Mouse (Mus musculus) olfactory bulb, adult 2 months (tissue): ENCODE results near the gene Cfap44. TPM values are rescaled to one million over a fixed set of nuclear protein-coding genes. Genes with fewer than 3 reads are reported as not detected.
A peak's percentile ranks its signal among the peaks of the same experiment; 100 is the strongest.

Experiments
- H3K27ac ChIP-seq: fragments of 200-500 bp; 2 replicates; pipeline ENCODE4 v1.5.1; 2012; ENCODE audit warnings: low read depth, low read length; ENCODE audit not compliant: insufficient read depth
- H3K4me1 ChIP-seq: fragments of 200-500 bp; 2 replicates; pipeline ENCODE4 v1.6.1; 2012; ENCODE audit warnings: low read length; ENCODE audit not compliant: control insufficient read depth, insufficient read depth
- H3K4me3 ChIP-seq: fragments of 200-500 bp; 2 replicates; pipeline ENCODE4 v1.5.1; 2012; ENCODE audit warnings: mild to moderate bottlenecking, low read depth, low read length, moderate library complexity; ENCODE audit not compliant: insufficient read depth
- CTCF ChIP-seq: fragments of 200-500 bp; IDR thresholded peaks from 2 replicates; pipeline ENCODE4 v1.5.1; 2012; ENCODE audit warnings: low read depth, mild to moderate bottlenecking, low read length, moderate library complexity; ENCODE audit not compliant: insufficient read depth
- POLR2A ChIP-seq: fragments of 200-500 bp; IDR thresholded peaks from 2 replicates; pipeline ENCODE4 v1.6.1; 2012; ENCODE audit warnings: mild to moderate bottlenecking, low read depth, low read length, moderate library complexity; ENCODE audit not compliant: insufficient read depth
- WGBS: fragments of 180-500 bp; shearing (Covaris S2); methylation state at CpG from one replicate; pipeline ENCODE4 v1.1.7; 2018; 5-methylcytosine and 5-hydroxymethylcytosine counted together
- polyA plus RNA-seq: library from polyadenylated mRNA; stranded (reverse); fragments of >200 nt; gene quantifications from 2 replicates; pipeline ENCODE4 v1.2.4, GENCODE M21; 2012; ENCODE audit warnings: low replicate concordance; ENCODE audit not compliant: missing spikeins, insufficient read depth, insufficient read length

Cfap44 gene
- polyA plus RNA-seq, 1 experiment: not detected

GRCm38 (mm10) chr16:44485691-44486090 is 91.1 kb downstream of the Cfap44 start:
- WGBS: 86% methylated on average over 8 of the region's 8 CpGs
- TF ChIP-seq POLR2A (no peak), CTCF (no peak)
- no peak overlapping the region for H3K4me3 ChIP-seq
- no peak overlapping the region for H3K27ac ChIP-seq
- H3K4me1 ChIP-seq: peaks cover 3% of the 10 kb centered on the region; the same call in 1 of the 2 replicates

- no peak for TF ChIP-seq POLR2A
- TF ChIP-seq CTCF: no peak
- no peak overlapping the region for H3K4me3 ChIP-seq
- peaks cover 3% of the 10 kb centered on the region; the same call in 1 of the 2 replicates for H3K4me1 ChIP-seq
- no peak overlapping the region for H3K27ac ChIP-seq
- WGBS: 80% methylated on average over 9 of the region's 9 CpGs
Measured at GRCm38 (mm10) chr16:44486612-44487011, 92.0 kb downstream of the Cfap44 start.

GRCm38 (mm10) chr16:44487194-44487593 is 92.6 kb downstream of the Cfap44 start:
- Histone ChIP-seq H3K4me3 (no peak overlapping the region), H3K27ac (no peak overlapping the region), H3K4me1 (peaks cover 3% of the 10 kb centered on the region; the same call in 1 of the 2 replicates)
- TF ChIP-seq CTCF (no peak), POLR2A (no peak)
- WGBS: 80% methylated on average over 13 of the region's 13 CpGs

- Histone ChIP-seq H3K4me1 (peaks cover 6% of the 10 kb centered on the region; the same call in 1 of the 2 replicates), H3K4me3 (no peak overlapping the region), H3K27ac (no peak overlapping the region)
- TF ChIP-seq CTCF: no peak
- no peak for TF ChIP-seq POLR2A
- 93% methylated on average over 9 of the region's 9 CpGs for WGBS
Measured at GRCm38 (mm10) chr16:44491051-44491450, 96.5 kb downstream of the Cfap44 start.

DNA sequence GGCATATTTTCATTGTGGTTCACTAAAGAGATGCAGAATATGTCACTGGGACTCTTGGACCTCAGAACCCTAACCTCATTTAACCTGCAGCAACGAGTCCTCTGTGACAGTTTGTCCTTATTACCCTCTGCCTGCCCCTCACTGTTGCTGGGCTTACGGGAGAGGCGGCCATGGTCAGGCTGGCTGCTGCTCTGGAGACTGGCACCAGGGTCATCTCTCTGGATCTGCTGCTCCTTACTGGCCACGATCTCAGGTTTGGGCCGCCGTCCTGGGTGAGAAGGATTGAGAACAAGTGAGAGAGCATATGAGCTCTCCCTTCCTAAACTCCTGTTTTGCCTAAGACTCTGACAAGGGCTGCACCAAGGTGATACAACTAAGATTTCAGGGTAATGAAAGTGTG is 97.6 kb downstream of the Cfap44 start:
- TF ChIP-seq POLR2A: no peak
- Histone ChIP-seq H3K4me1 (peaks cover 3% of the 10 kb centered on the region; the same call in 1 of the 2 replicates), H3K4me3 (no peak overlapping the region), H3K27ac (no peak overlapping the region)
- 92% methylated on average over 6 of the region's 6 CpGs for WGBS

DNA sequence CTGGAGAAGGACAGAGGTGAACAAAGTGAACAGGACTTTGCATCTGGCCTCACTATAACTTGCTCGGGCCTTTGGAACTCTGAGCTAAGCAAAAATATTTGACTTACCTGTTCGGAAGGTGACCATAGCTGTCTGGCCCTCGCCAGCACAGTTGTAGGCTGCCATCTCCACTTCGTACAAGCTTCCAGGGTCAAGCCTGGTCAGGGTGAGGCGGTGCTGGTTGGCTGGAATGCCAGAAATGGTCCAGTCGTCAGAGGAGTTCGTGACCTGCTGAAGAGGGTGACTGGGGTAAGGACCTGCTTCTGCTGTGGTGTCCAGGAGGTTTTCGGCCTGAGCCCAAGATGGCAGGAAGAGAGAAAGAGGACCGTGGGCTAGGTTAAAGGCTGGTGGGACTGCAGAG is 98.1 kb downstream of the Cfap44 start:
- Histone ChIP-seq H3K4me1 (peaks cover 3% of the 10 kb centered on the region; the same call in 1 of the 2 replicates), H3K27ac (no peak overlapping the region), H3K4me3 (no peak overlapping the region)
- TF ChIP-seq CTCF (no peak), POLR2A (no peak)
- WGBS: 96% methylated on average over 9 of the region's 9 CpGs

GRCm38 (mm10) chr16:44493868-44494267 is 99.3 kb downstream of the Cfap44 start:
- Histone ChIP-seq H3K27ac (no peak overlapping the region), H3K4me1 (peaks cover 3% of the 10 kb centered on the region; the same call in 1 of the 2 replicates)
- TF ChIP-seq CTCF (no peak), POLR2A (no peak)

GRCm38 (mm10) chr16:44494441-44495108 is 100.0 kb downstream of the Cfap44 start:
- 54% methylated on average over 8 of the region's 8 CpGs for WGBS
- Histone ChIP-seq H3K4me1 (peaks cover 3% of the 10 kb centered on the region; the same call in 1 of the 2 replicates), H3K27ac (peak overlapping the region; percentile 60; the same call in 1 of the 2 replicates), H3K4me3 (no peak overlapping the region)
- TF ChIP-seq POLR2A: no peak
- TF ChIP-seq CTCF: no peak

More at GRCm38 (mm10) chr16:44493868-44494267, 99.3 kb downstream of the Cfap44 start:
- WGBS: 27% methylated on average over 6 of the region's 6 CpGs
- no peak overlapping the region for H3K4me3 ChIP-seq

- no peak overlapping the region for H3K4me3 ChIP-seq
- H3K4me1 ChIP-seq: peaks cover 3% of the 10 kb centered on the region; the same call in 1 of the 2 replicates
- H3K27ac ChIP-seq: no peak overlapping the region
- TF ChIP-seq CTCF: no peak
- no peak for TF ChIP-seq POLR2A
- WGBS: 81% methylated on average over 15 of the region's 15 CpGs
Measured at GRCm38 (mm10) chr16:44496971-44497464, 102.4 kb downstream of the Cfap44 start.
